Mouse (Mus musculus): ENCODE measurements around the gene Gm10639. TPM values are rescaled to one million over a fixed set of nuclear protein-coding genes. Genes with fewer than 3 reads are reported as not detected.

Gene Gm10639
- polyA plus RNA-seq (2014; fragmentation: Illumina TruSeq; extraction: RNeasy Lipid Tissue Mini Kit (QIAGEN cat#74804); ENCODE audit: low read depth, low replicate concordance) = not detected

DNA sequence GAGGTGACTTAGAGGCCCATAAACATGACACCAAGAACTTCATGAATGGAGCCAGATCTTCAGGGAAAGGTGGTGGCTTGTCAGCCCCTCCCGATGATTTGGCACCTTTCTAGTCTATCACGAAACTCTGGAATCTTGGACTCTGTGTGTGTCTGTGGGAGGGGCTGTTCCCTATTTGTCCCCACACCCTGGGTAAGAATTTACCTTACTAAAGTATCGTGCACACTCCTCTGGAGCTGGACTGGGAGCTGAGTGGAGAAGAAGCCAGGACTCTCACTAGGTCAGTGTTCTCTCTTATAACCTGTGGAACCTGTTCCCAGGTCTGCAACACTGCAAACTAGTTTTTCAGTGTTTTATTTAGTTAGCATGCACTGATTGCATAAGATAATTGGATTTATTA, at the start of gene Gm10639:
Gm10639 (plus strand) TSS at position 201 of the 400 bp plus-strand sequence.

DNA sequence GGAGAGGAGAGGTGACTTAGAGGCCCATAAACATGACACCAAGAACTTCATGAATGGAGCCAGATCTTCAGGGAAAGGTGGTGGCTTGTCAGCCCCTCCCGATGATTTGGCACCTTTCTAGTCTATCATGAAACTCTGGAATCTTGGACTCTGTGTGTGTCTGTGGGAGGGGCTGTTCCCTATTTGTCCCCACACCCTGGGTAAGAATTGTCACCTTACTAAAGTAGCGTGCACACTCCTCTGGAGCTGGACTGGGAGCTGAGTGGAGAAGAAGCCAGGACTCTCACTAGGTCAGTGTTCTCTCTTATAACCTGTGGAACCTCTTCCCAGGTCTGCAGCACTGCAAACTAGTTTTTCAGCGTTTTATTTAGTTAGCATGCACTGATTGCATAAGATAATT, 32.8 kb upstream of the Gm10639 start, which contains the start of gene Gm3776:
Gm3776 (plus strand) TSS at position 216 of the 400 bp plus-strand sequence.

DNA sequence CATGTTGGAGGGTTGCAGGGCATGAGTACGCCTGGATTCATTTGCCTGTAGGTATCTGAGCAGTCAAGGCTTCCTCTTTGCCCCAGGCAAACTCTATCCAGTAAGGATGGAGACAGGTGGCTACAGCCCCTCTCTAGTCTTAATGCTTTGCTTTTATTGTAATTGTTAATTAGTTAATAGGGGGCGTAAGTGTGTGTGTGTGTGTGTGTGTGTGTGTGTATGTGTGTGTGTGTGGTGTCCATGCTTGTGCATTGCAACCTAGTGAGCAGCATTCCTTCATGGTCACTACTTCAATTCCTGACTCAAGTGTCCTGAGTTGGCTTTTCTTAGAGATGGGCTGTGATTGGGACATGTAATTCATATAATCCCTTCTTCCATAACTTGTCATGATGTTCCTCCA, 25.0 kb downstream of the Gm10639 start, which contains the start of gene Omt2a:
Omt2a (minus strand) TSS at position 101 of the 400 bp plus-strand sequence.

DNA sequence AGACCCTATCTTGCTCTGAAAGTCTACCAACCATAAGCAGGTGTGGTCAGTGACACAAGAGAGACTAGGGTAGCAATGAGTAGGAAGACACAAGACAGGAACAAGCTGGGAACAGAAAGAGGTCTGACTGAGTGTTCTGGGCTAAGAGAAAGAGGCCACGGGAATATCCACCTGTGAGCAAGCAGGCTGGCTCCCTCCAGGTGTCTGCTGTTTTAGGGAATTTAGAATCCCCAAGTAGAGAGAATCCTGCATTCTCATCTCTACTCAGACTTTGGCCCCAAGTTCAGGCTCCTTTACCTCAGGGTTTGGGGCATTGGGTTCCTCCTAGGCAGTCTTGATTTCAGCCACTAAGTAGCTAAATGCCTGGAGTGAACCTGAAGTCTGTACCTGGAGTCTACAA, 37.6 kb downstream of the Gm10639 start, which contains the start of gene Omt2b:
Omt2b (plus strand) TSS at position 301 of the 400 bp plus-strand sequence.

Other genes starting within 250 kb of the Gm10639 start
- not detected for gene Gcm1, start 238.0 kb upstream of the Gm10639 start, polyA plus RNA-seq (2014; fragmentation: Illumina TruSeq; extraction: RNeasy Lipid Tissue Mini Kit (QIAGEN cat#74804); ENCODE audit: low read depth, low replicate concordance)
- 50.4 TPM for gene Fbxo9, start 180.9 kb upstream of the Gm10639 start, polyA plus RNA-seq (2014; fragmentation: Illumina TruSeq; extraction: RNeasy Lipid Tissue Mini Kit (QIAGEN cat#74804); ENCODE audit: low read depth, low replicate concordance)
- gene Ick, start 180.7 kb upstream of the Gm10639 start, polyA plus RNA-seq (2014; fragmentation: Illumina TruSeq; extraction: RNeasy Lipid Tissue Mini Kit (QIAGEN cat#74804); ENCODE audit: low read depth, low replicate concordance) = 10.2 TPM
- gene Gsta4, start 107.1 kb upstream of the Gm10639 start, polyA plus RNA-seq (2014; fragmentation: Illumina TruSeq; extraction: RNeasy Lipid Tissue Mini Kit (QIAGEN cat#74804); ENCODE audit: low read depth, low replicate concordance) = 131 TPM
- gene Gsta1, start 59.3 kb upstream of the Gm10639 start, polyA plus RNA-seq (2014; fragmentation: Illumina TruSeq; extraction: RNeasy Lipid Tissue Mini Kit (QIAGEN cat#74804); ENCODE audit: low read depth, low replicate concordance) = 8.0 TPM
- 5.5 TPM for gene Gm3776, start 32.8 kb upstream of the Gm10639 start, polyA plus RNA-seq (2014; fragmentation: Illumina TruSeq; extraction: RNeasy Lipid Tissue Mini Kit (QIAGEN cat#74804); ENCODE audit: low read depth, low replicate concordance)
- gene Omt2a, start 24.9 kb downstream of the Gm10639 start, polyA plus RNA-seq (2014; fragmentation: Illumina TruSeq; extraction: RNeasy Lipid Tissue Mini Kit (QIAGEN cat#74804); ENCODE audit: low read depth, low replicate concordance) = not detected
- not detected for gene Omt2b, start 37.7 kb downstream of the Gm10639 start, polyA plus RNA-seq (2014; fragmentation: Illumina TruSeq; extraction: RNeasy Lipid Tissue Mini Kit (QIAGEN cat#74804); ENCODE audit: low read depth, low replicate concordance)
- not detected for gene Gsta2, start 65.9 kb downstream of the Gm10639 start, polyA plus RNA-seq (2014; fragmentation: Illumina TruSeq; extraction: RNeasy Lipid Tissue Mini Kit (QIAGEN cat#74804); ENCODE audit: low read depth, low replicate concordance)
- not detected for gene Dppa5a, start 78.3 kb downstream of the Gm10639 start, polyA plus RNA-seq (2014; fragmentation: Illumina TruSeq; extraction: RNeasy Lipid Tissue Mini Kit (QIAGEN cat#74804); ENCODE audit: low read depth, low replicate concordance)
- gene Ooep, start 88.8 kb downstream of the Gm10639 start, polyA plus RNA-seq (2014; fragmentation: Illumina TruSeq; extraction: RNeasy Lipid Tissue Mini Kit (QIAGEN cat#74804); ENCODE audit: low read depth, low replicate concordance) = not detected
- not detected for gene Ddx43, start 105.9 kb downstream of the Gm10639 start, polyA plus RNA-seq (2014; fragmentation: Illumina TruSeq; extraction: RNeasy Lipid Tissue Mini Kit (QIAGEN cat#74804); ENCODE audit: low read depth, low replicate concordance)
- gene Cgas, start 153.3 kb downstream of the Gm10639 start, polyA plus RNA-seq (2014; fragmentation: Illumina TruSeq; extraction: RNeasy Lipid Tissue Mini Kit (QIAGEN cat#74804); ENCODE audit: low read depth, low replicate concordance) = 0.58 TPM
- gene Mto1, start 158.3 kb downstream of the Gm10639 start, polyA plus RNA-seq (2014; fragmentation: Illumina TruSeq; extraction: RNeasy Lipid Tissue Mini Kit (QIAGEN cat#74804); ENCODE audit: low read depth, low replicate concordance) = 30.0 TPM
- gene Gm17324, start 158.9 kb downstream of the Gm10639 start, polyA plus RNA-seq (2014; fragmentation: Illumina TruSeq; extraction: RNeasy Lipid Tissue Mini Kit (QIAGEN cat#74804); ENCODE audit: low read depth, low replicate concordance) = not detected
- 1,325 TPM for gene Eef1a1, start 199.2 kb downstream of the Gm10639 start, polyA plus RNA-seq (2014; fragmentation: Illumina TruSeq; extraction: RNeasy Lipid Tissue Mini Kit (QIAGEN cat#74804); ENCODE audit: low read depth, low replicate concordance)